Mouse (Mus musculus) cerebellum, adult 9-11 months (tissue): ENCODE data around the gene Stpg3.

Experiments used
- DNase-seq: peaks from one replicate; pipeline ENCODE4 v3.0.0; 2022

Stpg3 gene

DNA sequence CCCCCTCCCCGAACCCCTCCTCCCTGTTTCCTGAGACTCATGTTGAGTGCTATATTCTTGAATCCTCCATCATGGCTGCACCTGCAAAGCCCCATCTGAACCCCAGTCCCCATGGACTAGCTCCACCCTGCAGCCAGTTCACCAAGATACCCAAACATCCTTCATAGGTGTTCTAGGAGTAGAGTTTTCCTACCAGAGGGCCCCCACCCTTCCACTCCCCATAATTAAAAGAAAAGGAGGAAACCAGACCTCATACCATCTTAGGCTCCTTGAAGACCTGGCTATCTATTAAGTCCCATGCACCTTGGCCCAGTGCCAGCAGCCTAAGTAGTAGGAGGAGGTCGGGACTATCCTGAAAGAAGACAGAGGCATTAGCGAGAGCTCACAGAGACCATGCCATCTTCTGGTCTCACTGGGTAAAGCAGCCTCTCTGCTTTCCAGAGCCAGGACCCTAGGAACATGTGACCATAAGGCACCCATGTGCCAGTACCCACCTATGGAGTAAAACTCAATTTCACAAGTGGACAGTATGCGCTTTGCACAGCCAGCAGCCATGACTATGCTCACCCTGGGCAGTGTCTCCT is 10.7 kb downstream of the Stpg3 start:
- DNase-seq, result no peak

DNA sequence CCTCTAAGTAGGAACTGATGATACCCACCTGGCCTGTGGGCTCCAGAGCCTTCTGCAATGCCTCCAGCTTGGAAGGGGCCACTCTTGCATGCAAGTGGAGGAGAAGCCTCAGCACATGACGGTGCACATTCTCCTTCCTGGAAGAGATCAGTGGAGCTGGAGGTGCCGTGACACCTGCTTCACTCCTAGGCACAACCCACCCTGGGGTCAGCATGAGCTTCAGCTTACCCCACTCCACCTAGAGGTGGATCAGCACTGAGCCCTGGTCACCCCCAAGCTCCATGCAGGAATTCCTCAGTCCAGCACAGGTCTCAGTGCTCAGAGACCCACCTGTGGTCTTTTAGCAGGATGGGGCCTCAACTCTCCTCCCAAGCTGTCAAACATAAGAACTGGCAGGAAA is 13.8 kb downstream of the Stpg3 start:
- DNase-seq, result no peak

DNA sequence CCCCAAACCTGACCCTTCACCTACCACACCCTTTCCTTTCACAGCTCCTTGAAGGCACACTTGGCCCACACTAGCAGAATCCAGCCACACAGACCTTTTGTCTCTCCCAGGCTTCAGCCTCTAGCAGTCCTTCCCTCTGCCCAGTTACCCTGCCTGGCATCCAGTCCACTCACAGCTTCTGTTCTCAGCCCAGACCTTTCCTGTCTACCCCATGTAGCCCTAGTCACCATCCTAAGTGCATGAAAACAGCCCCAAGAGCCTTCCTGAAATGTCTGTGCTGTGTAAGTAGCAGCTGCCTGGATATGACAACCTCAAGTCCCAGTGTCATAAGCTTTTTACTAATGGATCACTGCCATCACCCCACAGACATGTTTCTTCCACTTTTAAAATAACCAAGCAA is 16.5 kb downstream of the Stpg3 start:
- no peak for DNase-seq

DNA sequence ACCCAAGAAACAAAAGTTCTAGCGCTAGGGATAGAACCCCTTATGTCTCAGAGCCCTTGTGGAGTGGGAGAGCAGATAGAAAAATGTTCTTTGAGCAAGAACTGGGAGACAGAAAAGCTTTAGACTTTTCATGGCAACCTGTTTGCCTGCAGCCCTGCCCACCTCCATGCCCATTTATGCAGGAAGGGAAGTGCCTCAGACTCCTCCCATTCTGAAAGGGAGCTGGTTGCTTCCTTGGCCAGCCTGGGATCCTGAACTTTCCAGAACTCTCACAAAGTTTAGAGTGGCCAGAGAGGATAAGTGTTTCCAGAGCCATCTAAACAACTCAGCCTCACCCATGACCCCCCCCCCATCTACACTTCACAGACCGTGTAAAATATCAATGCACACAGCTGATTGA is 17.2 kb downstream of the Stpg3 start:
- DNase-seq, result no peak

DNA sequence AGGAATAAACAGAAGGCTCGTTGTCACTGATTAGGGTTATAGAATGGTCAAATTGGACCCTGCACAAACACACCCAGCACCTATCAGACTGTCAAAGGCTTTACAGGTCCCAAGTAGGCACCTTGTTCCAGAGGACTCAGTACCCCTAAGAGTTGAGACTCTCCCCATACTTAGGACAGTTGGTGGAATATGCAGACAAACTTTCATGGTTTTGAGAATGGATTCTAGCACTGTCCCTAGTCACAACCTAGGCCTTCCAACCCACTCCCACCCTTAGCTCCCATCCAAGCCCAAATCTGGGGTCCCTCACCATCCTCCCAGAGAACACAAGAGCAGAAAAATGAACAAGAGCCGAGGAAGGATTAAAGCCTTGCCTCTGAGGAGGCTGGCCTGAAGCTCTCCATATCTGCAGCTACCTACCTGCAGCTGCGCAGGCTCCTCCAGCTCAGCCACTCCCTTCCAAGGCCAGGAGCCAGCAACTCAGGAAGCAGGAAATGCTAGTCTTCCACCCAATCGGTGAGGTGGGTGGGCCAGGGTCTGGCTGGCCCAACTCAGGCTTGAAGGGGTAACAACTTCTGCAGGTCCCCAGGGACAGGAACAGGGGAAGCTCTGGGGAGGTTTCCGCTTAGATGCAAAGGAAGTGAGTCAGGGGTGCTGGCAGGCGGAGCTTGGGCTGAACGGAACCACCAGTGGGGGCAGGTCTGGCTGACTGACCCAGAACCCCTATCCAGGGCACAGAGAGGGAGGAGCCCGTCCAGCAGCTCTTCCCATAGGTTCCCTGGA is 18.1 kb downstream of the Stpg3 start, which contains the start of gene Tor4a:
Tor4a (minus strand) TSS at position 715 of the 783 bp plus-strand sequence.
- no peak for DNase-seq

DNA sequence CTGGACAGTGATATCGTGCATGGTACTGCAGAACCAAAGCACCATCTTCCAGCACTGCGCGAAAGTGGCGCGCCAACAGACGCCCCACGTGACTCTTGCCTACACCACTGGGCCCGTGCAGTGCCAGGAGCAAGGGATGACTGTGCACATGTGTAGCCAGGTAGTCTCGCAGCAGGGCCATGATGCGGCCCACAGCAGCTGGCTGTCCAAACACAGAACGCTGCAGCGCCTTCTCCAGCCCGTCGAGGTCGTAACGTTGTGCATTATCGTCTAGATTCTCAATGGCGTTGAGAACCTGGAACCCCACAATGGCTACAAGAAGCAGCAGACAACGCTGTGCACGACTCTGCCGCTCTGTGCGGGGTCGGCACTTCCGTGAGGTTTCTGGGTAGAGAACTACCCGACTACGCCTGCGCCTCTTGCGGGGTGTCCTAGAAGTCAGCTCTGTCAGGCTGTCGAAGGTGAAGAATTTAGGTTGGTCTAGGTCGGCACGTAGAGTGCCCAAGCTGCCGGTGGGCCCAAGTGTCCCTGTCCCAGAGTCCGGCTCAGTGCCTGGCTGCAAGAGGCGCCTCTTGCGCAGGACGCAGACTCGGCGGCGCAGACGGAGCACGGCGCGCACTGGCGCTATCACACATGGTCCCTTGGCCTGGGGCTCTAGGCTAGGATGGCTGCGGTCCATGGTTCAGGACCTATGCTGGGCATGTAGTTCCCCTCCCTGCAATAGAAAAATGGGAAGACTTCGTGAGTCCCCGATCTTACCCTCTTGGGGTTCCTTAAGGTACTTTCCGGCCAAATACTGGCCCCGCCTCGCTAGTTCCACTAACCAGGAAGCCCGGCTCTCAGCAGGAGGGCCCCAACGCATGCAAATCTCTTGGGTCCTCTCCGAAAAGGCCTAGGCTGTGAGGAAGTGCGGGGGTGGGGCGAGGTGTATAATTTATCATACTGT is 19.0 kb downstream of the Stpg3 start:
- DNase-seq, result no peak

DNA sequence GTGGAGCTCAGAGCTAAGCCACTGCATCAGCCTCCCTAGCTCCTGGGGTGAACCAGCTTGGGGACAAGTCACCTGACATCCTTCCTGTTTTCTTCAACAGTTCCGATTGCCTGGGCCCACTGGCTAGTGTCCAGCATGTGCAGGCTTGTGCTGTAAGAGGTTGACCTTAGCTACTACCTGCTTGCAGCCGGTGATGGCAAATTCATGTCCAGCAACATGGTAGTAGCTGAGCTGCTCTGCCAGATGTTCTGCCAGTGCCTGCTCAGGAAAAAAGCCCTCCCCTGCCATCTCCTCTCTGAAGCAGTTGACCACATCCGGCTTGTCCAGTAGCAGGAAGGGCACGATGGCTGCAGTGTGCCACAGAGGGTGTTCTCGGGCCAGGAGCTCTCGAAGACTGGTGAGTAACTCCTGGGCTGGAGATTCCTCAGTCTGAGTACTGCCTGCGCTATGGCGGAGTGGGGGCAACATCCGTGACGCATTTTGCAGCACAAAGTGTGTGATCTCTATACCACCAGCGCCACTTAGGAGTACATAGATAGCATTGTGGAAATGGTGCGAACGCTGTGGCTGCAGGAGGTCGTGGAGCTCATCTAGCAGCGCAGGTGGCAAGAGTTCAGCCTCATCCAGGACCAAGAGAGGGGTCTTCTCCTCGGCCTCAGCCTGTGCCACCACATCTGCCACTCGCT is 19.8 kb downstream of the Stpg3 start:
- no peak for DNase-seq

DNA sequence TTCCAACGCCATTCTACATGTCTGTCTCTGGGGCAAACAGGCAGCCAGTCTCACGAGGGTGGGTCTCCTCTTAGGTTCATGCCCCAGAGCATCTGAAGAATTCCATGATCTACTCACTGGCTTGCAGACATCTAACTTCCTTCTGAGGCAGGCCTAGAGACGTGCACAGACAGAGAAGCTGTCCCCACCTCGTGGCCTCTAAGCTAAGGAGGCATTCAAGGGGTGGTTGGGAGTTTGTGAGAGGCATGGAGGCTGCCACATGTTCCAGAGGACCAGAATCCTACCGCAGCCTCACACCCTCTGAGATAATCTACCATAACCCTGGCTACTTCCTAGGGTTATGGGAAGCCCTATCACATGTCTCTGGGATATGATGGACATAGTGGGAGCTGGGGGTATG is 20.4 kb downstream of the Stpg3 start:
- DNase-seq, result no peak

DNA sequence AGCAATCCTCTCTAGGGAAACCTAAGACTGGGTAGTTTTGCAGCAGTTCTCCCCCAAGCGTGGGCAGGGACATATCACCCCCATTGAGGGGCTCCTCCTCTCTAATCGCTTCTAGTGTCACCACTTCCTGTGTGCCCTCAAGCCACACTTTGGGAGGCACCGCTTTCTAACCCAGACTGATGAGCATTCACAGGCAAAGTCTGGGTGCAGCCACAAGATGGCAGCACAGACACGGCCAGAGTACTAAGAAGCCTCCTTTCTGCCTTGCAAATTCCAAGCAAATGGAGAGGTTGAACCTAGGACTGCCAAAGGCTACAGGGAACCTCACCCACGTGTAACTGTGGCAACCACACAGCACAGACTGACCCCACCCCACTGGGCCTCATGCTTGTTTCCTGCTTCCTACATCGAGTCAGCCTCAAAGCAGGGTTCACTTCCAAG is 21.1 kb downstream of the Stpg3 start:
- DNase-seq, result peak; percentile 87

DNA sequence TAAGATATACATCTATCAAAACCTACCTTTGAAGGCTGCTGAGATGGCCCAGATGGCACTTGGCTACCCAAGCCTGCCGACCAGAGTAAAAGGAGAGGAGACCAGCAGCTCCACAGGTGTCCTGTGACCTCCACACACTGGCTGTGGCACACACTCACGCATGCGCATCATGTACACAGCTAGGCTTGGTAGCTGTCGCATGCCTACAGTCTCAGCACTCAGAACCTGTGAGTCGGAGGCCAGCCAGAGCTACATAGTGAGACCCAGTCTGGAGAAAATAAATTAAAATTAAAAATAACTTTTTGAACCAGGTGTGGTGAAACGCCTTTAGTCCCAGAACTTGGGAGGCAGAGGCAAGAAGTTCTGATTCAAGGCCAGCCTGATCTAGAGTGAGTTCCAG is 26.6 kb downstream of the Stpg3 start:
- DNase-seq, result no peak

DNA sequence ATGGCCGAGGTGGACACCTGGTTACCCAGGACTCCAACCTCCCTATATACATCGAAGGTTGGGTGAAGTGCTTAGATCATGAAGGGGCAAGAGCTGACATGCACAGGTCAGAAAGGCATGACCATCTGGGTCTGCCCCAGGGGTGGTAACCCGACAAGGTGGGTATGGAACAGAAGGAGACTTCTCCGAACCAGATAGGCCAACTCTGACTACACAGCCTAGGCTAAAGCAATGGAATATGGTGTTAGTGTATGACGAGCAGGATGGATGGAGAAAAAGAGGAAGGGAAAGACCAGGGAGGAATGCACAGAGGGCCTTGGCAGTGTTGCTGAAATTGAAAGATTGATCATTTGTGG is 27.9 kb downstream of the Stpg3 start:
- DNase-seq, result no peak

DNA sequence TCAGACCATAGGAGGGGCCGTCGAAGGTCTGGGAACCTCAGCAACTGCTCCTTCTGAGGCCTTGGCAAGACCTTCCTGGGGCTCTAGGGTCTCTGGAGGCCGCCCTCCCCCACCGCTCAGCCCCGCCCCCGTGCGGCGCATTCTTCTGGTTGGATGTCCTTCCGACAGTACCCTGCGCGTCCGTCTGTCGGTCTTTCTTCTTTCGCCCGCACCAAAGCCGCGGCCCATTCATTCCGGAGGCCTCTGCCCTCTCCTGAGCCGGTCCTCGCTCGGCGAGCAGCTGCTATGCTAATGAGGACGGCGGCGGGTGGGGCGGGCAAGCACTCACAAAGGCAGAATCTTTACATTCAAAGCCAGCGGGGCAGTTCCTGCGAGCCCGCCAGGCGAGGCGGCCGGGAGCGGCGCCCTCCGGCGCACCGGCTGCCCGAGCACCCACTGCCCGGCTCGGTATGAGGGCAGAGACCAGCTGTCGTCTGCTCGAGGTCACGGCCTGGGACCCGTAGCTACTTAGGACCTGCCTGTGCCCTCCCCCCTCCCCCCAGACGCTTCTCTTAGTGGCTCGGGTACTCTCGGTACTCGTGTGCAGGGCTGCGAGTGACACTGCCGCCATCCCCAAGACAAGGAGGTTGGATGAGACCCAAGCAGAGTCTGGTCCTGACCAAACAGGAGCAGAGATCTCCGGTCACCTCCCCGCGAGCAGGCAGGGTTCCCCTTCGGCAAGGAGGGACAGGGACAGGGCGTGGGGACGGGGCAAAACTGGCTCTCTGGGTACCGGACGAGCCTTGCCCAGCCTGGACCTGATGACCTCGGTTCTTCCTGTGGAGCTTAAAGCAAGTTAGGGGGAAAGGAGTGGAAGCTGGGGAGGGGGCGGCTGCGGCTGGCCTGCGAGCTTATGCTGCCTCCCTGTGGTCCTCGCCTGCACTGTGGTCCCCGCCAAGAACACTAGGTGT is 28.5 kb downstream of the Stpg3 start:
- DNase-seq, result no peak

DNA sequence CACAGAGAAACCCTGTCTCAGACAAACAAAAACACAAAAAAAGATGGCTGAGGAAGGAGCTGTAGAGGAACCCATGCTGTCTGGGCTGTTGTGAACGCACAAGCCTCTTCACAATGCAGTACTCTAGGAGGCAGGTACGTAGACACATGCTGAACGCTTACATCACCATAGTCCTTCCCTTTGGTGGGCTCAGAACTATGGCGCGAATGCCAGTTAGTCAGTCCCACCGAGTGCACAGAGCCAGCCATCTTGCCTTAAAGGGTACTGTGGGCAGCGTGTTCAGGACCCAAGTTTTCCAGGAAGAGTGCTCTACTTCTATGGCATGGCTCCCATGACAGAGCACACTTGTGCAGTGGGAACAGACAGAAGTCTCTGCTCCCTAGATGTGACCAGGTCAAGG is 29.9 kb downstream of the Stpg3 start:
- no peak for DNase-seq

DNA sequence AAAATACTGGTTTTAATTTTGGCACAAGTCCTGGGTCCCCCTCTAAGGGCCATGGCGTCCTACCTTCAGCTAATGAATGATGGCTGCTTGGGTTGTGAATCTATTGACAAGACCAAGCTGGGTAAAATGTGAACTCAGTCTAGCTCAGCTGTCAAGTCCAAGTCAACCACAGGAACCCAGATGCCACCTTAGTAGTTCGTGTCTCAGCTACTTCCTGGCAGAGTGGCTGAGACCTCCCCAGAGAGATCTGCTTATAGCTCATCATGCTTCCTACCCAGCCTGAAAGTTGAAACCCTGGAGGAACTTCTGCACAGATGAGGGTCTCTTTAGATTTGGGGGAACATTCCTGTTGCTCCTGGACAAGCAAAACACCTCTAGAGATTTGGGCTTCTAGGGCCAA is 31.1 kb downstream of the Stpg3 start:
- DNase-seq, result no peak

DNA sequence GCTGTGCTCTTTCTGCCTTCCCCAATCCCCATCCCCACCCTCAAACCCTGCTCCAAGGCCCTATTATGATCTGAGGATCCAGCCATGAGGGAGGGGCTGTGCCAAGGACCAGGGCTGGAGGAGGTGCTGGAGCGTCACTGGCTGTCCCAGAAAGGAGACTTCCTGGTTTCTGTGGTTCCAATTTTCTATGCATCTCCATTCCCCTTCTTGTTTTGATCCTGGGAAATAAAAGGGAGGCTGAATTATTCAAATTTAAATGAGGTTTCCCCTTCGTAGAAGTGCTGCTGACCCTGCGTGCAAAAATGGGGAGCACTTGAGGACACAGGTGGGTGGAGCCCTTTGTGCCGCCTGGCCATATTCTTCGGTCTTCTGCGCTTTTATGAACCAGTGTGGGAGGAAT is 31.8 kb downstream of the Stpg3 start:
- DNase-seq, result no peak

DNA sequence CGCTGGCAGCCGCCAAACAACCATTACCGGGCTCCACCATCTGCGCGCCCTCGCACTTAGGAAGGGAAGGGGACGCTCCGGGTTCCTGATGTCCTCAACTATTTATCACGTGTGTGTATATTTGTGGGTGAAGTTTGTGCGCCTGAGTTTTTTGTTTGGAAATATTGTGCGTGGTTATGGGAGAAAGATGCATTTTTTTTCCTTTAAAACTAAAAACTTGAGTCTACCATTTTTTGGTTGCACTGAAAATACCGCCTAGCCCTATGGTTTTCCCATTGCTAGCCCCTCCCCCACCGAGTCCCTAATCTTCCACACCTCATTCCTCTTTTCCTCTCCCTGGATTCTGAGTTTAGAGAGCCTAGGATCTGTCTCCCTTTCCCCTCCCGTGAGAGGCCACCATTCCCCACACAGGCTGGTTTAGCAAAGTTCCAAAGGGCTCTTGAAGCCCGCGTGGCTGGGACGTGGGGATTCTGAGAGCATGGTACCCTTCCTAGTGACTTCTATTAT is 32.5 kb downstream of the Stpg3 start:
- DNase-seq, result no peak

DNA sequence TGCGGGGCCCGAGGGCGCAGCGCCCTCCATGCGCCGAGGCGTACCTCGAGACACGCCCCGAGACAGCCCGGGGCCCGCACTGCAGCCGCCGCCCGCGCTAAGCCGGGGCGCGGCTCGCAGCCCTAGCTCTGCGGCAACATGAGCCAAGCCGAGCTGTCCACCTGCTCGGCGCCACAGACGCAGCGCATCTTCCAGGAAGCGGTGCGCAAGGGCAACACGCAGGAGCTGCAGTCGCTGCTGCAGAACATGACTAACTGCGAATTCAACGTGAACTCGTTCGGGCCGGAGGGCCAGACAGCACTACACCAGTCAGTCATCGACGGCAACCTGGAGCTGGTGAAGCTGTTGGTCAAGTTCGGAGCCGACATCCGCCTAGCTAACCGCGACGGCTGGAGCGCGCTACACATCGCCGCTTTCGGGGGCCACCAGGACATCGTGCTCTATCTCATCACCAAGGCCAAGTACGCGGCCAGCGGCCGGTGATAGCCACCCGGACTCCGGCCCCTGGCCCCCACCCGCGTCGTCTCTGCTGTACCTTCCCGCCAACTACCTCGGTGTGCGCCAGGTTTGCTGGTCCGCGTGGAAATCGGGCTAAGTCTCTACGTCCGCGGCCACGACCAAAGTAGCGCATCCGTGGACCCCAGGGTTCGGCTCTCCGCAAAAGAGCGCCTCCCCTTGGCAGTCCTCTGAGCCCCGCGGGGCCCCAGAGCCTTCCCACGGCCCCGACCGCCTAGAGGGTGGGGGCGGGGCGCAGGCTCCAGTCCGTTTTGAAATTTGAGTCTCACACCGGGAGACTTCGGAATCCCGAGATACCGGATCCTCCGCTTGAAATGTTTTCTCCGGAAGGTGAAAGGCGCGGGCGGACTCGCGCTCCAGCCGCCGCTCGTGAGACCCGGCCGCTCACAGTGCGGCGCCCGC is 33.2 kb downstream of the Stpg3 start:
- no peak for DNase-seq

DNA sequence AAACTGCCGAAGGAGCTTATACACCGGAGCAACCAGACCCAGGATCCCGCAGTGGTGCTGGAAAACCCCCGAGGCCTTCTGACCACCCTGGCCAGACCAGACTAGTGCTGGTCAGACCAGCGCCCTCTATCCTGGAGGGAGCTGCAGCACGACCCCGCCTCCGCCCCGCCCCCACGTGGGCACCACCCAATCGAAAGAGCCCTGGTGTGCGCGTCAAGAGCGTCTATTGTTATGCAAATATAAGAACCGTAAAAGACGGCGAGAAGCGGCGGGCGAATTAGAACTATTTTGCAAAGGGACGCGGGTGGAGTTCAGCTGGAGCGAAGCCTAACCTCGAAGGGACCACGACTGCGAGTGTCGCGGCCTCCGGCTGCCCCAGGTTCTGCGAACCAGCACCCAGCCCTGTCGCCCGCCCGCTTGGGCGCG is 33.9 kb downstream of the Stpg3 start, which contains the start of gene Nrarp:
Nrarp (plus strand) TSS at position 281 of the 426 bp plus-strand sequence.
- DNase-seq, result peak; percentile 90

DNA sequence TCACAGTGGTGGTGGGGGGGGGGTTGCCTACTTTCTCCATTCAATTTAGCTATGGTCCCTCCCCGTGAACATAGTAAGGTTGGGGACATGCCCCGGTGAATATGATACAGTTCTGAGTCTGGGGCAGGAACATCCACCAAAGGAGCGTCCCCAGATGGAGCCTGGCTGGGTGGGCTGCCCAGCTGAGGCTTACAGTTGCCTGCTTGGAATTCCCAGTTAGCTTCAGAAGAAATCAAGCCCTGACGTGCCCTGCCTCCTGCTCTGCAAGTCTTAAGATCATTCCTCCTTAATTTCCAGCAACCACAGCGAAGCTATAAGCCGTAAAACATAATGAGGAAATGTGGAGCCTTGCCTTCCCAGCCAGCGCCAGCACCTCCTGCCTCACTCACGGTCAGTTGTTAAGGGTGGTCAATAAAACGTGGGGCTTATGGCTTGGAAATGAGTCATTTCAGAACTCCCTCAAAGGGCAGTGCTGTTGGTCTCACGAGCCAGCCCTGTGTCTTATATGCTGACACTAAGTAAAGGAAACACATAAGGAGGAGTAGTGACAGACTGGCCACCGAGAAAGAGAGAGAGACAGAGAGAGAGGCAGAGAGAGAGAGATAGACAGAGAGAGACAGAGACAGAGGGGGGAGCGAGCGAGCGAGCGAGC is 34.7 kb downstream of the Stpg3 start:
- no peak for DNase-seq
